Mouse (Mus musculus): ENCODE measurements around the gene Gtf2ird1.

- no peak for TF ChIP-seq POLR2A (IDR thresholded peaks at IDR 0.05; ENCODE audit: extremely low read depth, insufficient read depth, low read length)
- no peak for TF ChIP-seq CTCF (IDR thresholded peaks at IDR 0.05; ENCODE audit: extremely low read depth, insufficient read depth, low read length)
These were observed 12.0 kb downstream of the Gtf2ird1 start for GRCm38 (mm10) chr5:134444473-134444872.
